Mouse (Mus musculus) megakaryocyte, embryonic 14.5 days (primary cell): ENCODE data around the gene Gm9639.

ENCODE experiments used
- FLI1 ChIP-seq: IDR thresholded peaks from 2 replicates; pipeline ENCODE4 v1.6.1; 2012; ENCODE audit warnings: low read length, inconsistent platforms, mixed read lengths
- GATA1 ChIP-seq: IDR thresholded peaks from 3 replicates; pipeline ENCODE4 v1.6.1; 2012; ENCODE audit warnings: mixed read lengths, low read length, inconsistent platforms, borderline replicate concordance

GRCm38 (mm10) chr10:77788621-77789020, 6.3 kb downstream of the Gm9639 start:
- no peak for TF ChIP-seq GATA1
- no peak for TF ChIP-seq FLI1
